Mouse (Mus musculus) limb, embryonic 13.5 days (tissue): Measurements from ENCODE around the gene Lman1l. TPM values are rescaled to one million over a fixed set of nuclear protein-coding genes. Genes with fewer than 3 reads are reported as not detected.

Source experiments
- ATAC-seq: fragments of 200-750 bp; cut with Nextera tagmentation; 2 replicates; pipeline ENCODE4 v1.8.0; 2017; ENCODE audit warnings: low read depth, moderate number of reproducible peaks, moderate TSS enrichment; ENCODE audit not compliant: low FRiP score
- H3K27ac ChIP-seq: fragments of 300-500 bp; sonication (generic); 2 replicates; pipeline ENCODE4 v1.5.1; 2015; ENCODE audit warnings: inconsistent platforms, mild to moderate bottlenecking, moderate library complexity
- H3K27me3 ChIP-seq: fragments of 300-500 bp; sonication (generic); 2 replicates; pipeline ENCODE4 v1.6.1; 2015; ENCODE audit warnings: mild to moderate bottlenecking, inconsistent platforms
- H3K36me3 ChIP-seq: fragments of 300-500 bp; sonication (generic); 2 replicates; pipeline ENCODE4 v1.6.1; 2015; ENCODE audit warnings: inconsistent platforms, mild to moderate bottlenecking, moderate library complexity
- H3K4me1 ChIP-seq: fragments of 300-500 bp; sonication (generic); 2 replicates; pipeline ENCODE4 v1.6.1; 2015; ENCODE audit warnings: inconsistent platforms
- H3K4me2 ChIP-seq: fragments of 300-500 bp; sonication (generic); replicated peaks from 2 replicates; pipeline ENCODE4 v1.6.1; 2015; ENCODE audit warnings: inconsistent platforms, mild to moderate bottlenecking, moderate library complexity
- H3K4me3 ChIP-seq: fragments of 300-500 bp; sonication (generic); 2 replicates; pipeline ENCODE4 v1.5.1; 2015; ENCODE audit warnings: moderate library complexity, mild to moderate bottlenecking, inconsistent platforms
- H3K9ac ChIP-seq: fragments of 300-500 bp; sonication (generic); 2 replicates; pipeline ENCODE4 v1.6.1; 2015; ENCODE audit warnings: mild to moderate bottlenecking, inconsistent platforms
- H3K9me3 ChIP-seq: fragments of 300-500 bp; sonication (generic); 2 replicates; pipeline ENCODE4 v1.6.1; 2016; ENCODE audit warnings: inconsistent platforms
- WGBS: fragments of 180-500 bp; shearing (Covaris S2); methylation state at CpG from one replicate; pipeline ENCODE4 v1.1.7; 2015; 5-methylcytosine and 5-hydroxymethylcytosine counted together
- polyA plus RNA-seq: library from polyadenylated mRNA; unstranded; fragments of >200 nt; fragmentation: Nextera tagmentation; extraction: Ambion mirVana; gene quantifications from 2 replicates; pipeline ENCODE4 v1.2.1, GENCODE M21; 2015

Lman1l gene
- polyA plus RNA-seq, 1 experiment from 2014 or later = not detected

DNA sequence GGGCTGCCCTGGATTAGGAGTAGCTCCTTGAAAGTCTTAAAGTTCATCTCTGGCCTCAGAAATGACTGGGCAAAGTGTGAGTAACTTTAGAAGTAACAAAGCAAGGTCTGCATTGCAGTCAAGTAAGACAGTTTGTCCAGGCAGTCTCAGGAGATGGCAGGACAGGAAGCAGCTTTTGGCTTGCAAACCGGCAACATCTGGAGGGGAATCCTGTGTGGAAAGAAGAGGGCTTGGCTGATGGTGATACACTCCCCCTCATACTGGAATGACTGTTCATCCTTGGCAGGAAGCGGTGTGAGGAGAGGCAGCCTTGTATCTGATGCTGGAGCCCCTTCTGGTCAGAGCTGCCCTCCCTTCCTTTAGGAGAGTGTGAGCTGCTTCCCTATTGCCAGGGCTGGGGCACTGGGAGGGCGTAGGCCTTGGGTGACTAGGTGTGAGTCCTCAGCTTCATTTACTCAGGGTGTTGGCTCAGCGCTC is 57.6 kb downstream of the Lman1l start:
- no peak overlapping the region for H3K4me3 ChIP-seq
- peaks cover 3% of the 10 kb centered on the region; the same call in 1 of the 2 replicates for H3K36me3 ChIP-seq
- WGBS = 66% methylated on average over 4 of the region's 4 CpGs
- no peak overlapping the region for H3K27ac ChIP-seq
- peak overlapping the region; percentile 34 for H3K4me2 ChIP-seq
- no peaks in the 10 kb centered on the region for H3K9me3 ChIP-seq
- peaks cover 2% of the 10 kb centered on the region; the same call in 1 of the 2 replicates for H3K27me3 ChIP-seq
- no peak for ATAC-seq
- peak overlapping the region; percentile 55; the same call in 1 of the 2 replicates for H3K9ac ChIP-seq
- H3K4me1 ChIP-seq = peaks cover 56% of the 10 kb centered on the region

GRCm38 (mm10) chr9:57561711-57562099 is 58.9 kb downstream of the Lman1l start:
- peak overlapping the region; percentile 60 for H3K4me3 ChIP-seq
- peak overlapping the region; percentile 77 for H3K4me2 ChIP-seq
- H3K36me3 ChIP-seq = no peaks in the 10 kb centered on the region
- no peak for ATAC-seq
- peak overlapping the region; percentile 33; the same call in 1 of the 2 replicates for H3K27ac ChIP-seq
- peak overlapping the region; percentile 67 for H3K9ac ChIP-seq
- peaks cover 49% of the 10 kb centered on the region for H3K4me1 ChIP-seq
- 76% methylated on average over 13 of the region's 13 CpGs for WGBS
- H3K27me3 ChIP-seq = peaks cover 2% of the 10 kb centered on the region; the same call in 1 of the 2 replicates
- no peaks in the 10 kb centered on the region for H3K9me3 ChIP-seq

DNA sequence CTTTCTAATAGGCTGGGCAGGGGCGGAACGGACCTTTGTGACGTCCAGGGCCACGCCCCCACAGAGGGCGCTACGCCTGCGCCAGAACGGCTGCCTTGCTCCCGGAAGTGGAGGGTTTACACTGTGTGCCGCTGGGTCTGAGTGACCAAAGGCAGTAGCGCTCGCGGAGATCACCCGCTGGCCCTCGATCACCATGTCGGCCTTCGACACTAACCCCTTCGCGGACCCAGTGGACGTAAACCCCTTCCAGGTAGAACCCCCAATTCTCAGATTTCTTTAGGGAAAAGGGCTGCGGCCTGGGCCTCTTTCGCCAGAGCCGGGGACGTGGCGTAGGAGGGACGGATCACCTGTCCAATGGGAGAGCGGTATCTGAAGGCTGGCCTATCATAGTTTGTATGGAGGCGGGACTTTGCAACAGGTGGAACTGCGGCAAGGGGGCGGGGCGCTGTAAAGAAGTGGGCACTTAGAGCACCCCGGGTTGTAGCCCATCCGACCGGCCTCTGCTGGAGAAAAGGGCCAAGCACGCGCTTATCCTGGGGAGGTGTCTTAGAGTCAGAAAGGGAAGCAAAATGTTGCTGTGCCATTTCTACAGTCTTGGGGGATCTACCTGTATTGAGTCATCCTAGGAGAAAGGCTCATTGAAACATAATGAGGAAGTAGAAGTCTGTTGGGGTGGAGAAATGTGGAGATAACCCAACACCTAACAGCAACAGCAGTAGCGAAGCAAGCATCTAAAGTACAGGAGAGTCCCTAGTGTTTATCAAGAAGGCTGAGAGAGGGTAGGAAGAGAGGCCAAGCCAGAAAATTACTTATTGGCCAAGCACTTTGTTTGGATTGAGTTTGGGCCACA is 59.5 kb downstream of the Lman1l start, which contains the start of gene Scamp2:
TSS of gene Scamp2 (plus strand) at position 83 of the 850 bp plus-strand sequence.
- H3K27ac ChIP-seq = peak within 1 kb of the TSS; percentile 39; the same call in 1 of the 2 replicates

DNA sequence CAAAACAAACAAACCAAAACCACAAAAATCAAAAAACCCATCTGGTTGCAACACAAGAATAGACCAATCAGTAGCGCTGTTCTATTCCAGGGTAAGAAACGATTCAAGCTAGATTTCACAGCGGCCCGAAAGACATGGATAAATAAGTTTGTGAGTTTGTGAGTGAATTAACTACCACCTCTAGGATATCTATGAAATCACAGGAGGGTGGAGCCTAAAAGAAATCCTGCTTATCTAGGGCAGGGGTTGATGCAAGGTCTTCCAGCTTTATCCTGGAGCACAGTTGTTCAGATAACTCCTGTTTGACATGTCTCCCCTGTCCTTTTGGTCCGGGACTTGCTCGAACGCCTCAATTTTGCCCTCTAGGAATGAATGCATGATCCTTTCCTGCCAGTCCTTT is 60.3 kb downstream of the Lman1l start:
- no peak for ATAC-seq
- H3K36me3 ChIP-seq = no peaks in the 10 kb centered on the region

More for the DNA sequence above, 59.5 kb downstream of the Lman1l start, which contains the start of gene Scamp2:
- Histone ChIP-seq H3K9ac (peak within 1 kb of the TSS; percentile 67), H3K36me3 (no peaks in the 10 kb centered on the region), H3K9me3 (no peaks in the 10 kb centered on the region), H3K4me3 (peak within 1 kb of the TSS; percentile 60), H3K4me1 (peaks cover 43% of the 10 kb centered on the region), H3K27me3 (peaks cover 2% of the 10 kb centered on the region; the same call in 1 of the 2 replicates), H3K4me2 (peak within 1 kb of the TSS; percentile 77)
- peak; percentile 99 for ATAC-seq
- 1% methylated on average over 37 of the region's 37 CpGs for WGBS

DNA sequence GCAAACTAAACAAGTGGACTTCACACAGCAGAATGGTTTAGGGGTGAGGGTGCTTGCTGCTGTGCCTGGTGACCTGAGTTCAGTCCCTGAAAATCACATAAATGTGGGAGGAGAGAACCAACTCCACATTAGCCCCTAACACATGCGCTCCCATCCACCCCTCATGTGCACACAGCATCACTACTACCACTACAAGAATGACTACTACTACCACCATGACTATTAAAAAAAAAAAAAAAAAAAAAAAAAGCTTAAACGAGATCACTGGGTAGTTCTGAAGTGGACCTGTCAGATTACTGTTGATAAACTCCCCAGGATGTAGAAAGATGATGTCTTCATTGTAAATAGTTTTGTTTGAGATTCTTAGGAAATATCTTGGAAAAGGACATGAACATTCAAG is 61.0 kb downstream of the Lman1l start:
- WGBS = 73% methylated on average over 2 of the region's 2 CpGs
- Histone ChIP-seq H3K9me3 (no peaks in the 10 kb centered on the region), H3K4me1 (peaks cover 30% of the 10 kb centered on the region), H3K4me2 (no peak overlapping the region), H3K27ac (no peak overlapping the region), H3K4me3 (no peak overlapping the region), H3K36me3 (no peaks in the 10 kb centered on the region), H3K9ac (no peak overlapping the region), H3K27me3 (peaks cover 2% of the 10 kb centered on the region; the same call in 1 of the 2 replicates)
- ATAC-seq = no peak

More for the DNA sequence above, 60.3 kb downstream of the Lman1l start:
- Histone ChIP-seq H3K27ac (peak overlapping the region; percentile 39; the same call in 1 of the 2 replicates), H3K9ac (peak overlapping the region; percentile 67), H3K9me3 (no peaks in the 10 kb centered on the region), H3K27me3 (peaks cover 2% of the 10 kb centered on the region; the same call in 1 of the 2 replicates), H3K4me2 (peak overlapping the region; percentile 77), H3K4me3 (peak overlapping the region; percentile 60), H3K4me1 (peaks cover 34% of the 10 kb centered on the region)
- WGBS = 28% methylated on average over 7 of the region's 7 CpGs

GRCm38 (mm10) chr9:57558625-57559024 is 61.9 kb downstream of the Lman1l start:
- Histone ChIP-seq H3K4me3 (no peak overlapping the region), H3K27me3 (peaks cover 2% of the 10 kb centered on the region; the same call in 1 of the 2 replicates), H3K9me3 (no peaks in the 10 kb centered on the region), H3K4me2 (no peak overlapping the region), H3K9ac (no peak overlapping the region), H3K36me3 (no peaks in the 10 kb centered on the region), H3K4me1 (peaks cover 29% of the 10 kb centered on the region), H3K27ac (no peak overlapping the region)
- no peak for ATAC-seq
- WGBS = 83% methylated on average over 4 of the region's 4 CpGs

GRCm38 (mm10) chr9:57557215-57557614 is 63.4 kb downstream of the Lman1l start:
- H3K9ac ChIP-seq = no peak overlapping the region
- H3K27me3 ChIP-seq = peaks cover 2% of the 10 kb centered on the region; the same call in 1 of the 2 replicates
- H3K4me1 ChIP-seq = peaks cover 15% of the 10 kb centered on the region
- H3K4me3 ChIP-seq = no peak overlapping the region
- H3K27ac ChIP-seq = no peak overlapping the region
- no peak for ATAC-seq
- no peaks in the 10 kb centered on the region for H3K9me3 ChIP-seq
- H3K4me2 ChIP-seq = no peak overlapping the region
- no peaks in the 10 kb centered on the region for H3K36me3 ChIP-seq
- 76% methylated on average over 3 of the region's 3 CpGs for WGBS

Other genes with a start within 250 kb of the Lman1l start
- gene Ppcdc, start 180.7 kb downstream of the Lman1l start, polyA plus RNA-seq = 26.8 and 30.0 TPM in 2 replicates
- 12.2 and 12.9 TPM in 2 replicates for gene Scamp5, start 152.7 kb downstream of the Lman1l start, polyA plus RNA-seq
- 0.87 and 1.9 TPM in 2 replicates for gene Rpp25, start 116.7 kb downstream of the Lman1l start, polyA plus RNA-seq
- gene Cox5a, start 99.5 kb downstream of the Lman1l start, polyA plus RNA-seq = 495 and 497 TPM in 2 replicates
- gene Fam219b, start 83.2 kb downstream of the Lman1l start, polyA plus RNA-seq = 24.2 and 26.8 TPM in 2 replicates
- 56.3 and 58.8 TPM in 2 replicates for gene Mpi, start 68.0 kb downstream of the Lman1l start, polyA plus RNA-seq
- 67.1 and 69.1 TPM in 2 replicates for gene Scamp2, start 59.8 kb downstream of the Lman1l start, polyA plus RNA-seq
- 21.0 and 21.4 TPM in 2 replicates for gene Ulk3, start 31.3 kb downstream of the Lman1l start, polyA plus RNA-seq
- gene Cplx3, start 14.5 kb downstream of the Lman1l start, polyA plus RNA-seq = not detected in 2 replicates
- 32.6 and 32.7 TPM in 2 replicates for gene Csk, start 32.9 kb upstream of the Lman1l start, polyA plus RNA-seq
- not detected in 2 replicates for gene Cyp1a2, start 62.9 kb upstream of the Lman1l start, polyA plus RNA-seq
- gene Cyp1a1, start 67.2 kb upstream of the Lman1l start, polyA plus RNA-seq = not detected in 2 replicates
- 39.3 TPM in 2 replicates for gene Edc3, start 87.8 kb upstream of the Lman1l start, polyA plus RNA-seq
- gene Clk3, start 145.1 kb upstream of the Lman1l start, polyA plus RNA-seq = 77.3 and 82.8 TPM in 2 replicates
- 7.3 and 10.6 TPM in 2 replicates for gene Arid3b, start 216.0 kb upstream of the Lman1l start, polyA plus RNA-seq